Mouse (Mus musculus) kidney, adult 2 months (tissue): Measurements from ENCODE around the gene Lamtor5.

ENCODE experiments used
- CTCF ChIP-seq: fragments of 200-500 bp; conservative IDR thresholded peaks from 2 replicates; pipeline ENCODE4 v1.5.1; 2011; ENCODE audit warnings: low read depth, mild to moderate bottlenecking, control low read depth, low read length, moderate library complexity, mixed read lengths; ENCODE audit not compliant: insufficient read depth, insufficient read length
- POLR2A ChIP-seq: fragments of 200-500 bp; IDR thresholded peaks from one replicate; pipeline ENCODE4 v1.6.1; 2011; ENCODE audit warnings: low read depth, low read length, control low read depth

- TF ChIP-seq CTCF (no peak), POLR2A (no peak)
Measured at GRCm38 (mm10) chr3:107231202-107231601, 47.5 kb upstream of the Lamtor5 start.
